Mouse (Mus musculus) hindbrain, embryonic 12.5 days (tissue): ENCODE results near the gene Ric1. TPM values are rescaled to one million over a fixed set of nuclear protein-coding genes. Genes with fewer than 3 reads are reported as not detected.
"Not testable (repeated sequence)": the region's sequence is repeated elsewhere in the genome, so short reads cannot be mapped to it uniquely, and the experiment has no call there.

Experiments used
- ATAC-seq: fragments of 200-750 bp; cut with Nextera tagmentation; 2 replicates; pipeline ENCODE4 v1.8.0; 2017; ENCODE audit warnings: moderate TSS enrichment; ENCODE audit not compliant: low FRiP score
- H3K27ac ChIP-seq: fragments of 300-500 bp; sonication (generic); 2 replicates; pipeline ENCODE4 v1.5.1; 2016; ENCODE audit warnings: mild to moderate bottlenecking
- H3K27me3 ChIP-seq: fragments of 300-500 bp; sonication (generic); 2 replicates; pipeline ENCODE4 v1.6.1; 2016; ENCODE audit warnings: mild to moderate bottlenecking
- H3K36me3 ChIP-seq: fragments of 300-500 bp; sonication (generic); 2 replicates; pipeline ENCODE4 v1.6.1; 2016; ENCODE audit warnings: mild to moderate bottlenecking
- H3K4me1 ChIP-seq: fragments of 300-500 bp; sonication (generic); 2 replicates; pipeline ENCODE4 v1.6.1; 2016
- H3K4me2 ChIP-seq: fragments of 300-500 bp; sonication (generic); replicated peaks from 2 replicates; pipeline ENCODE4 v1.6.1; 2016; ENCODE audit warnings: mild to moderate bottlenecking
- H3K4me3 ChIP-seq: fragments of 300-500 bp; sonication (generic); 2 replicates; pipeline ENCODE4 v1.5.1; 2016; ENCODE audit warnings: mild to moderate bottlenecking
- H3K9ac ChIP-seq: fragments of 300-500 bp; sonication (generic); 2 replicates; pipeline ENCODE4 v1.6.1; 2016; ENCODE audit warnings: mild to moderate bottlenecking, moderate library complexity
- H3K9me3 ChIP-seq: fragments of 300-500 bp; sonication (generic); replicated peaks from 2 replicates; pipeline ENCODE4 v1.6.1; 2016; ENCODE audit warnings: mild to moderate bottlenecking
- WGBS: fragments of 180-500 bp; shearing (Covaris S2); methylation state at CpG from one replicate; pipeline ENCODE4 v1.1.7; 2016; 5-methylcytosine and 5-hydroxymethylcytosine counted together
- polyA plus RNA-seq: library from polyadenylated mRNA; unstranded; fragments of >200 nt; fragmentation: Nextera tagmentation; extraction: Ambion mirVana; gene quantifications from 2 replicates; pipeline ENCODE4 v1.2.1, GENCODE M21; 2016

The Ric1 gene
- polyA plus RNA-seq, 1 experiment from 2014 or later: 17.5 TPM

DNA sequence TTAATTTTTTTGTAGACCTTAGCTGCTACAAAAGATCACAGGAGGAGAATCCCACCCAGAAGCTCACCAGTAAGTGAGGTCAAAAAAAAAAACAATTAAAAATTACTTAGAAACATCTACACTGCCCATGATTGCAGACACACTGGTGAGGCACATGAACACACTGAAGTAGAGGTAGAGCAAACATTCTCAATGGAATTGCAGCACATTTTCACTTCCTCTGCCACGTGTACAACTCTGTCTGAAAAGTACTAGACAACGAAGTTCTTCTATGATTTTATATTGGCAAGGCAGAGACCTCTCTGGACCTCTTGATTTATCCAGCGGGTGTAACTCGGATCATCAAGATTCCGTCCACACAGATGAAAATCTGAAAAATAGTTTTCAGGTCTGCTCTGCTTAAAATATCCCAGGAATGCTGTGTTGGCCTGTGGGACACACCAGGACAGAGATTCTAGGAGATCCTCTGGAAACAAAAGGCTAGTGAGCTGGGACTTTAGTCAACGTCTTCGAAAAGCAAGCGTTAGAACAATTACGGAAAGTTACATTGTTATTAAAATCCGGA lies 1.0 kb upstream of the Ric1 start:
- peak overlapping the region; percentile 79 for H3K4me2 ChIP-seq
- peak overlapping the region; percentile 80 for H3K4me3 ChIP-seq
- peaks cover 10% of the 10 kb centered on the region for H3K4me1 ChIP-seq
- no peaks in the 10 kb centered on the region for H3K27me3 ChIP-seq
- ATAC-seq: no peak
- H3K36me3 ChIP-seq: no peaks in the 10 kb centered on the region
- 45% methylated on average over 10 of the region's 10 CpGs for WGBS
- H3K9ac ChIP-seq: 0 out of 2 replicates have a peak overlapping the region, but pooled peaks have one; percentile 25
- H3K9me3 ChIP-seq: no peaks in the 10 kb centered on the region
- H3K27ac ChIP-seq: peak overlapping the region; percentile 94; the same call in 1 of the 2 replicates

- peak overlapping the region; percentile 80 for H3K4me3 ChIP-seq
- peak; percentile 85 for ATAC-seq
- no peaks in the 10 kb centered on the region for H3K9me3 ChIP-seq
- H3K27me3 ChIP-seq: no peaks in the 10 kb centered on the region
- no peaks in the 10 kb centered on the region for H3K36me3 ChIP-seq
- H3K4me2 ChIP-seq: peak overlapping the region; percentile 79
- WGBS: under 1% methylated on average over 70 of the region's 92 CpGs
- H3K4me1 ChIP-seq: peaks cover 10% of the 10 kb centered on the region
- peak overlapping the region; percentile 94 for H3K27ac ChIP-seq
- peak overlapping the region; percentile 88 for H3K9ac ChIP-seq
Observed at GRCm38 (mm10) chr19:29522445-29523229, 555 bp downstream of the Ric1 start.

- Histone ChIP-seq H3K36me3 (no peaks in the 10 kb centered on the region), H3K9me3 (no peaks in the 10 kb centered on the region), H3K4me2 (peak overlapping the region; percentile 79), H3K4me1 (peaks cover 10% of the 10 kb centered on the region), H3K4me3 (peak overlapping the region; percentile 80), H3K9ac (peak overlapping the region; percentile 88), H3K27ac (peak overlapping the region; percentile 94), H3K27me3 (no peaks in the 10 kb centered on the region)
- no peak for ATAC-seq
- WGBS: 2% methylated on average over 9 of the region's 9 CpGs
Observed at GRCm38 (mm10) chr19:29523230-29523582, 1.1 kb downstream of the Ric1 start.

DNA sequence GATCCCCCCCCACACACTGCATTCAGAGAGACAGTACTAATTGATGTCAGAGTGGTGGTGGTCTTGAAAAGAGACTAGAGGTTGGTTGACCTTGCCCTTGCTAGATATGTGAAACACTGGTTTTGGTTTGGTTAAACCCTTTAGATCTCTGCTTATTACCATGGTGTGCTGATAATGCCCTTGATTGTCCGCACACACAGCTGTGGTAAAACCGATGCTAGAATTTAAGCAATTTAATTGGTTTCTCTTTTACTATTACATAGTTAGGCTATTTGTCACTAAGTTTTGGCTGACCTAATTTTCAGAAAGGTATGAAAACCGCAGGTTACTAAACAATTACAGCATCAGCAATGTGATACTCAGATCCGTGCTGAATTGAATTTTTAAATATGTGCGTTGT lies 1.6 kb downstream of the Ric1 start:
- Histone ChIP-seq H3K4me2 (peak overlapping the region; percentile 79), H3K4me3 (peak overlapping the region; percentile 80), H3K9me3 (peaks cover under 1% of the 10 kb centered on the region; the same call in 1 of the 2 replicates), H3K9ac (no peak overlapping the region; the same call in 1 of the 2 replicates), H3K27me3 (no peaks in the 10 kb centered on the region), H3K27ac (no peak overlapping the region), H3K36me3 (no peaks in the 10 kb centered on the region), H3K4me1 (peaks cover 10% of the 10 kb centered on the region)
- ATAC-seq: no peak
- WGBS: 52% methylated on average over 5 of the region's 5 CpGs

GRCm38 (mm10) chr19:29524614-29525013 lies 2.5 kb downstream of the Ric1 start:
- H3K4me3 ChIP-seq: no peak overlapping the region
- H3K4me1 ChIP-seq: peaks cover 10% of the 10 kb centered on the region
- H3K9me3 ChIP-seq: peaks cover 6% of the 10 kb centered on the region; the same call in 1 of the 2 replicates
- H3K9ac ChIP-seq: no peak overlapping the region
- no peaks in the 10 kb centered on the region for H3K36me3 ChIP-seq
- no peak overlapping the region for H3K27ac ChIP-seq
- WGBS: 75% methylated on average over 4 of the region's 4 CpGs
- no peaks in the 10 kb centered on the region for H3K27me3 ChIP-seq
- H3K4me2 ChIP-seq: no peak overlapping the region
- no peak for ATAC-seq

DNA sequence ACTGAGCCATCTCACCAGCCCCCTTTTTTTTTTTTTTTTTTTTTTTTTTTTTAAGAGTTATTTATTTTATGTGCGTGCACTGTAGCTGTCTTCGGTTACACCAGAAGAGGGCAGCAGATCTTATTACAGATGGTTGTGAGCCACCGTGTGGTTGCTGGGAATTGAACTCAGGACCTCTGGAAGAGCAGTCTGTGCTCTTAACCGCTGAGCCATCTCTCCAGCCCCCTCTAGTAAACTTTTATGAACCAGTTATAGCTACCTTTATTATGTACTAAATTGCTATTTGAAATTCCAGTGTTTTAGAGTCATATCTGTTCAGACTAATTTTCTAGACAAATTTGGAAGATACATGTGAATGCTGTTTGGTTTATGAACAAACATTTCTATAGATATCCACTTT lies 3.5 kb downstream of the Ric1 start:
- not testable (repeated sequence) for H3K27ac ChIP-seq, H3K9ac ChIP-seq, H3K36me3 ChIP-seq, H3K9me3 ChIP-seq, ATAC-seq, H3K4me1 ChIP-seq, H3K4me2 ChIP-seq, H3K4me3 ChIP-seq, H3K27me3 ChIP-seq
- 83% methylated on average over 4 of the region's 4 CpGs for WGBS

DNA sequence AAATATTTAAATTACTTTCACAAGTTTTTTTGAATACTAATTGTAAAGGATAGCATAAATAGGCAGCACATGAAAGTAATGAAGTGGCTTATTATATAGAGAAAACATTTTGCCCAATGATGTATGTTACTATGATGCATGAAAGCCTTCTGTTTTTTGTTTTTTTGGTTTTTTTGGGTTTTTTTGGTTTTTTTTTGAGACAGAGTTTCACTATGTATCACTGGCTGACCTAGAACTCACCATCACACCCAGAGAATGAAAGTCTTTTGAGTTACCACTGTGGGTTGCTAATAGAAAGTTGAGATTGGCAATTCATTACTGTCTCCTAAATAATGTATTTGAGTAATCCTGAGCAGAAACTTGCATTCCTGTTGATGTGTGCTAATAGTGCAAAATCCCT lies 4.8 kb downstream of the Ric1 start:
- H3K9ac ChIP-seq: no peak overlapping the region
- no peaks in the 10 kb centered on the region for H3K36me3 ChIP-seq
- H3K27ac ChIP-seq: no peak overlapping the region
- H3K4me3 ChIP-seq: no peak overlapping the region
- H3K4me1 ChIP-seq: peaks cover 7% of the 10 kb centered on the region
- H3K4me2 ChIP-seq: no peak overlapping the region
- ATAC-seq: no peak
- peaks cover 6% of the 10 kb centered on the region; the same call in 1 of the 2 replicates for H3K9me3 ChIP-seq
- H3K27me3 ChIP-seq: no peaks in the 10 kb centered on the region

DNA sequence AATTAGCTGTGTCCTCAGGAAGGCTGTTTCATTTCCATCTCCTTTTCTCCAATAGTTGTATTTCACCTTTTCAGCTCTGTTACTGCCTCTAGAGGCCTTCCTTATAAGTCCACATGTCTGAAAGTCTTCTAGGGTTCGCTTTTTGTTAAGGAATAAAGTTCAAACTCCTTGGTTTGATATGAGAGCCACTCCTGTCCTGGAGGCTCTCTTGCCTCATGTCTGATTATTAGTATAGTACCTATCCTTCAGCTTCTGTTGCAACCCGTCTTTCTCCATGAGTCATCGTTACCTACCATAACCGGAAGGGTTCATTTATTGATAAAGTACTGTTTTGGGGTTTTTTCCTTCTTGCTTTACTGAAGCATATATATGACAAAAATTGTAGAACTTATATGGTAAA lies 5.2 kb downstream of the Ric1 start:
- no peak overlapping the region for H3K4me3 ChIP-seq
- H3K9ac ChIP-seq: no peak overlapping the region
- 97% methylated on average over 4 of the region's 4 CpGs for WGBS
- ATAC-seq: no peak
- peaks cover 7% of the 10 kb centered on the region for H3K4me1 ChIP-seq
- H3K9me3 ChIP-seq: peaks cover 6% of the 10 kb centered on the region; the same call in 1 of the 2 replicates
- H3K27me3 ChIP-seq: no peaks in the 10 kb centered on the region
- no peaks in the 10 kb centered on the region for H3K36me3 ChIP-seq
- H3K4me2 ChIP-seq: no peak overlapping the region
- H3K27ac ChIP-seq: no peak overlapping the region

DNA sequence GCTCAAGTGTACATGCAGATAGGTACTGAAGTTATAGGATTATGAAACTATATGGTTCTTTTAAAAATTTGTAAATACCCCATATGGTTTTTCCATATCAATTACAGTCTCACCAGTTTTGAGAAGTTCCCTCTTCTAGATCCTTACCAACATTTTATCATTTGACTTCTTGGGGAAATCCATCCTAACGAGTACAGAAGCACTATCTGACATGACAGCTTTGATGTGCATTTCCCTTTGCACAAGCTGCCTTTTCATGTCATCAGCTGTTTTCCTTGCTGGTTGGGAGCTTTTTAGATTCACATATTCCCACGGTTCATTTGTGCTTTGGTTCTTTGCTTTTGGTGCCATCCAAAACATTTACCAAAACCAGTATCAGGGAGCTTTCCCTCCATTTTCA lies 6.5 kb downstream of the Ric1 start:
- H3K4me3 ChIP-seq: no peak overlapping the region
- H3K27me3 ChIP-seq: no peaks in the 10 kb centered on the region
- H3K36me3 ChIP-seq: no peaks in the 10 kb centered on the region
- no peak overlapping the region for H3K4me2 ChIP-seq
- no peak overlapping the region for H3K9ac ChIP-seq
- WGBS: 87% methylated on average over 2 of the region's 2 CpGs
- H3K27ac ChIP-seq: no peak overlapping the region
- peaks cover 2% of the 10 kb centered on the region for H3K4me1 ChIP-seq
- H3K9me3 ChIP-seq: peaks cover 6% of the 10 kb centered on the region; the same call in 1 of the 2 replicates
- no peak for ATAC-seq

DNA sequence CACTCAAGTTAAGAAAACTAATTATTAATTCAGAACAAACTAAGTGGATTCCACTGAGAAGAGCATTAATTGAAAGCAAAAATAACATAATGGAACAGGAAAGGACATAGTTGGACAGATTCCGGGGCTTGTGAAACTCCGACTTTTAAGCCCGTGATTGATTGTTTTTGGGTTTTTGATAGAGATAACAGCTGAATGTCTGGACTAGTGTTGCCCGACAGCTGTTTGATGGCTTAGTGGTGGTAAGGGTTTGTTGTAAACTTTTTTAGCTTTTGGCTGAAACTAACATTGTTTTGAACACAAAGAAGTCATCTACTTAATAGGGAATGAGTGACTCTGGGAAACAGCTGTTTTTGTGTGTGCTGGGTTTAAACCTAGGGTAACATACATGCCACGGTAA lies 11.9 kb downstream of the Ric1 start:
- no peak overlapping the region for H3K4me2 ChIP-seq
- 89% methylated on average over 5 of the region's 5 CpGs for WGBS
- ATAC-seq: no peak
- no peak overlapping the region for H3K4me3 ChIP-seq
- H3K4me1 ChIP-seq: no peaks in the 10 kb centered on the region
- no peak overlapping the region for H3K27ac ChIP-seq
- no peaks in the 10 kb centered on the region for H3K27me3 ChIP-seq
- no peak overlapping the region for H3K9ac ChIP-seq
- peaks cover 14% of the 10 kb centered on the region for H3K36me3 ChIP-seq
- peaks cover 2% of the 10 kb centered on the region; the same call in 1 of the 2 replicates for H3K9me3 ChIP-seq

- no peaks in the 10 kb centered on the region for H3K36me3 ChIP-seq
- no peaks in the 10 kb centered on the region for H3K27me3 ChIP-seq
- no peak overlapping the region for H3K9ac ChIP-seq
- no peaks in the 10 kb centered on the region for H3K9me3 ChIP-seq
- H3K27ac ChIP-seq: no peak overlapping the region
- no peak overlapping the region for H3K4me3 ChIP-seq
- H3K4me1 ChIP-seq: no peaks in the 10 kb centered on the region
- no peak overlapping the region for H3K4me2 ChIP-seq
- 80% methylated on average over 8 of the region's 8 CpGs for WGBS
- ATAC-seq: no peak
Observed at GRCm38 (mm10) chr19:29542256-29542970, 20.3 kb downstream of the Ric1 start.

GRCm38 (mm10) chr19:29544026-29544425 lies 21.9 kb downstream of the Ric1 start:
- H3K27ac ChIP-seq: no peak overlapping the region
- H3K9ac ChIP-seq: no peak overlapping the region
- no peak for ATAC-seq
- no peak overlapping the region for H3K4me2 ChIP-seq
- WGBS: 93% methylated on average over 6 of the region's 6 CpGs
- H3K9me3 ChIP-seq: no peaks in the 10 kb centered on the region
- H3K4me3 ChIP-seq: no peak overlapping the region
- H3K4me1 ChIP-seq: no peaks in the 10 kb centered on the region
- no peaks in the 10 kb centered on the region for H3K27me3 ChIP-seq
- no peaks in the 10 kb centered on the region for H3K36me3 ChIP-seq
